Mouse (Mus musculus) forebrain, embryonic 16.5 days (tissue): ENCODE data around the gene Actc1. TPM values are rescaled to one million over a fixed set of nuclear protein-coding genes. Genes with fewer than 3 reads are reported as not detected.
A peak's percentile ranks its signal among the peaks of the same experiment; 100 is the strongest.

ENCODE experiments used
- ATAC-seq: fragments of 200-750 bp; cut with Nextera tagmentation; 2 replicates; pipeline ENCODE4 v1.8.0; 2017; ENCODE audit warnings: mild to moderate bottlenecking, moderate library complexity
- H3K27ac ChIP-seq: fragments of 300-500 bp; sonication (generic); 2 replicates; pipeline ENCODE4 v1.5.1; 2014; ENCODE audit warnings: low read length, control low read depth
- H3K27me3 ChIP-seq: fragments of 300-500 bp; sonication (generic); replicated peaks from 2 replicates; pipeline ENCODE4 v1.6.1; 2014; ENCODE audit warnings: low read length; ENCODE audit not compliant: control insufficient read depth, insufficient read depth
- H3K36me3 ChIP-seq: fragments of 300-500 bp; sonication (generic); 2 replicates; pipeline ENCODE4 v1.6.1; 2014; ENCODE audit not compliant: control insufficient read depth, insufficient read depth
- H3K4me1 ChIP-seq: fragments of 300-500 bp; sonication (generic); replicated peaks from 2 replicates; pipeline ENCODE4 v1.6.1; 2014; ENCODE audit warnings: low read length; ENCODE audit not compliant: control insufficient read depth, insufficient read depth
- H3K4me2 ChIP-seq: fragments of 300-500 bp; sonication (generic); 2 replicates; pipeline ENCODE4 v1.6.1; 2014; ENCODE audit warnings: mild to moderate bottlenecking, low read length, control low read depth
- H3K4me3 ChIP-seq: fragments of 300-500 bp; sonication (generic); replicated peaks from 2 replicates; pipeline ENCODE4 v1.5.1; 2014; ENCODE audit warnings: mild to moderate bottlenecking, low read length, control low read depth
- H3K9ac ChIP-seq: fragments of 300-500 bp; sonication (generic); replicated peaks from 2 replicates; pipeline ENCODE4 v1.6.1; 2014; ENCODE audit warnings: low read depth, low read length, control low read depth
- H3K9me3 ChIP-seq: fragments of 300-500 bp; sonication (generic); 2 replicates; pipeline ENCODE4 v1.6.1; 2016; ENCODE audit warnings: low read length; ENCODE audit not compliant: control insufficient read depth
- WGBS: fragments of 180-500 bp; shearing (Covaris S2); extraction: QIAGEN DNeasy Blood & Tissue Kit; methylation state at CpG from one replicate; pipeline ENCODE4 v1.1.7; 2014; 5-methylcytosine and 5-hydroxymethylcytosine counted together
- polyA plus RNA-seq: library from polyadenylated mRNA; unstranded; fragments of >200 nt; fragmentation: Nextera tagmentation; extraction: Ambion mirVana; gene quantifications from 2 replicates; pipeline ENCODE4 v1.2.1, GENCODE M21; 2015

Gene Actc1
- polyA plus RNA-seq, 1 experiment from 2014 or later: 0.56 TPM

DNA sequence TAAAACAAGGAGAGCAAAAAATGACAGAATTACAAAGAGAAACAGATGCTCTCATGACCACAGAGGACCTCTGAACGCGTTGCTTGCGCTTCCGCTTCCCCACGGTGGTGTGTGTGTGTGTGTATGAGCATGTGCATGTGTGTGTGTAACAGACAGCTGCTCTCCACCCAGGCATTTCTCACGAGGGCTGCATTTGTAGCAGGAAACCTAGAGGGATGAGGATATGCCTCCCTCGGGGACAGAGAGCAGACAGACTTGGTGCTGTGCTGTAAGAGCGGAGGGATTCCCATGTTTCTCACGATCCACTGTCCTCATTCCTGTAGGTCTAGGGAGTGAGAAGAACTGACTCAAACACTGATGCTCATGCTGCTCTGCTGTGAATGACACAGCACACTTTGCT lies 40.2 kb upstream of the Actc1 start:
- 0 out of 2 replicates have a peak, but pooled peaks have one; percentile 31 for ATAC-seq
- WGBS: 75% methylated on average over 9 of the region's 9 CpGs
- Histone ChIP-seq H3K36me3 (peaks cover 2% of the 10 kb centered on the region; the same call in 1 of the 2 replicates), H3K4me1 (no peaks in the 10 kb centered on the region), H3K4me2 (no peak overlapping the region), H3K9me3 (no peaks in the 10 kb centered on the region), H3K27ac (no peak overlapping the region), H3K4me3 (no peak overlapping the region), H3K9ac (no peak overlapping the region), H3K27me3 (no peaks in the 10 kb centered on the region)

DNA sequence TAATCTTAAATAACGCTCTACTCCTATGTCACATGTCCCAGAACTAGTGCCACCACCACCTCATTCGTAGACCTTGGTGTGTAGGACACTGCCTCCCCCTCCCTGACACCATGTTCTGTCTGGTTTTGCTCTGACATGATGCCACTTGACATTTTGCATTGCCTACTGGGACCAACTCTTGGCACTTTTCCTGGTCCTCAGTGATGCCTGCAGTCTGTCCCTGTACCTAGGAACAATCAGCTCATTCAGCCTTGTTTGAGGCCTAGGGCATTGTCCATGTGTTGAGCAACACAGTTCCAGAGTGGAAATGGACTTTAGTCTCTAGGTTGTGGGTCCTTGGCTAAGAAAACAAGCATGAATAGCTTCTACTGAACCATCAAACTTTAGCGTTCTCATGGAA lies 36.5 kb upstream of the Actc1 start:
- WGBS: 86% methylated on average over 3 of the region's 3 CpGs
- no peak for ATAC-seq
- H3K36me3 ChIP-seq: no peaks in the 10 kb centered on the region
- H3K4me1 ChIP-seq: no peaks in the 10 kb centered on the region
- H3K4me3 ChIP-seq: no peak overlapping the region
- H3K9me3 ChIP-seq: no peaks in the 10 kb centered on the region
- H3K27me3 ChIP-seq: no peaks in the 10 kb centered on the region
- no peak overlapping the region for H3K4me2 ChIP-seq
- H3K27ac ChIP-seq: no peak overlapping the region
- no peak overlapping the region for H3K9ac ChIP-seq

DNA sequence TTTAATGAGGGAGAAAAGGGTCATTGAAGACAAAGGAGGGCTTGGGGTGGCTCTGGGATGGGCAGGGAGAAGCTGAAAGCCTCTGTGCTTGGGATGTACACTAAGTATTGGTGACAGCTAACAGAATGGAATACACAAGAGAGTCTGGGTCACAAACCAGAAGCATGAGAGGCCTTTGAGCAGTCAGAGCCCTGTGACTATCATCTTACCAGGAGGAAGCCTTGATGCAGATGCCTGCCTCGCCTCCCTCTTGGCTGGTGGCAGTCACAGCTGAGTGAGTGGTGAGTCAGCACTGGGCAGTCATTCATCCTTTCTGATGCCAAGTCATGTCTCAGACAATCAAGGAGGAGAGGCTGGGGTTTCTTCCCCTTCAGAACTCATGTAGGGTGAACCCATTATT lies 33.9 kb upstream of the Actc1 start:
- 59% methylated on average over 1 of the region's 1 CpGs for WGBS
- no peaks in the 10 kb centered on the region for H3K27me3 ChIP-seq

DNA sequence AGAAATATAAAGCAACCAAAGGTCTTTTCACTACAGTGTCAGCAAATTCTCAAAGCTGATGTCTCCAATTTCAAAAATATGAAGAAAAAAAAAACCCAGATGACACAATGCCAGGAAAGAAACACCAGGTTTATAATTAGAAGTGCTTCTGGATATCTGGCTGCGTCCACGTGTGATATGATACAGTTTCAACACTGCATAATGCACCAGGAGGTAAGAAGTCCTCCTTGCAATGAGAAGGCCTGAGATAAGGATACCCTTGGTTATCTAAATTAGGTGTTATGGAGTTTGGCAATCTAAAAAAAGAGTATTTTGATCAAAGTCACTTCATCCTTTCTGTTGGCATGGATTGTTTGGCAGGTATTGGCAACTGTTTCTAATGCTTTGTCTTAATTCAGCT lies 18.5 kb upstream of the Actc1 start:
- Histone ChIP-seq H3K27me3 (no peaks in the 10 kb centered on the region), H3K4me1 (no peaks in the 10 kb centered on the region), H3K27ac (no peak overlapping the region), H3K9me3 (no peaks in the 10 kb centered on the region), H3K9ac (no peak overlapping the region), H3K36me3 (no peaks in the 10 kb centered on the region), H3K4me3 (no peak overlapping the region), H3K4me2 (no peak overlapping the region)
- WGBS: 92% methylated on average over 2 of the region's 2 CpGs
- no peak for ATAC-seq

More for the DNA sequence above, 33.9 kb upstream of the Actc1 start:
- H3K36me3 ChIP-seq: no peaks in the 10 kb centered on the region
- no peaks in the 10 kb centered on the region for H3K9me3 ChIP-seq
- H3K4me2 ChIP-seq: no peak overlapping the region
- no peak overlapping the region for H3K27ac ChIP-seq
- no peak for ATAC-seq
- no peak overlapping the region for H3K9ac ChIP-seq
- no peaks in the 10 kb centered on the region for H3K4me1 ChIP-seq
- no peak overlapping the region for H3K4me3 ChIP-seq

DNA sequence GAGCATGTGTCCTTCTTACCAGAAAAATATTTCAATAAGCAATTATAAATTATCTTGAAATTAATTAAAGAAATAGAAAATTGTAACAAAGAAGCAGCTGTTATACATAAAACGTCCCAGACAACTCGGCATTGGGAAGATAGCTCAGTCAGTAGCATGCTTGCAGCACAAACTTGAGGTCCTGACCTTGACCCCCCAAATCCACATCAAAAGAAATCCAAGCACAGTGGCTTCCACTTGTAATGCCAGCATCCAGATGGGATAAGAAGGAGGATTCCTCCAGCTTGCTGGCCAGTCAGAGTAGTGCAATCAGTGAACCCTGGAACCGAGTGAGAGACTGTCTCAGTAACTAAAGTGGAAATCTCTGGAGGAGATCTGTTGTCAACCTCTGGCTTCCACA lies 12.9 kb upstream of the Actc1 start:
- Histone ChIP-seq H3K4me3 (no peak overlapping the region), H3K9me3 (no peaks in the 10 kb centered on the region), H3K4me2 (no peak overlapping the region), H3K9ac (no peak overlapping the region), H3K4me1 (no peaks in the 10 kb centered on the region), H3K27ac (no peak overlapping the region), H3K27me3 (no peaks in the 10 kb centered on the region), H3K36me3 (no peaks in the 10 kb centered on the region)
- no peak for ATAC-seq
- 85% methylated on average over 3 of the region's 3 CpGs for WGBS

GRCm38 (mm10) chr2:114064004-114064403 lies 10.7 kb upstream of the Actc1 start:
- H3K9ac ChIP-seq: no peak overlapping the region
- H3K27ac ChIP-seq: no peak overlapping the region
- H3K4me2 ChIP-seq: no peak overlapping the region
- H3K9me3 ChIP-seq: no peaks in the 10 kb centered on the region
- H3K4me3 ChIP-seq: no peak overlapping the region
- ATAC-seq: no peak
- WGBS: 76% methylated on average over 2 of the region's 2 CpGs
- no peaks in the 10 kb centered on the region for H3K4me1 ChIP-seq
- no peaks in the 10 kb centered on the region for H3K27me3 ChIP-seq
- no peaks in the 10 kb centered on the region for H3K36me3 ChIP-seq

DNA sequence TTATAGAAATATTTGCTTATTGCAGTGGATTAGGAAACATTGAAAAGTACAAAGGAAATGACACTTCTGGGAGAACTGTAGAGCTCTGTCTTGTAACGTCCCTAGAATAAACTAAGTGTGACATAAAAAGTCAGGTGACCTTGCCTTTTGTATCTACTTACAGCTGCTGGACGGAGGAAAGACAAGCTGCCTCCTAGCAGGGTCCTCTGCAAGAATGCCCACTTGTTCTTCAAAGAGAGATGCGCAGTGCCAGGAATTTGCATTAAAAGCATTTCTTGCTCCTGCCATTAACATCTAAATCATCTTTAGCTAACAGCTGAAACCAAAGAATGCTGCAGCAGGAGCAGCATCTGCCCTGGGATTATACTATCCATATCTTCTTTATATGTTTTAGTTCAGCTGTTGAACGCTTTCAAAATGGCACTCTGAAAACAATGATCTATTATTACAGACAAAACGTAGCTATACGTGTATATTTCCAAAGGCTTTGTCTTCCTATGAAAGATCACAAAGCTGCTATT lies 6.8 kb upstream of the Actc1 start:
- H3K9me3 ChIP-seq: no peaks in the 10 kb centered on the region
- no peak overlapping the region for H3K4me3 ChIP-seq
- H3K4me1 ChIP-seq: peaks cover 5% of the 10 kb centered on the region
- ATAC-seq: no peak
- no peaks in the 10 kb centered on the region for H3K36me3 ChIP-seq
- H3K27ac ChIP-seq: no peak overlapping the region
- H3K4me2 ChIP-seq: no peak overlapping the region
- no peaks in the 10 kb centered on the region for H3K27me3 ChIP-seq
- 55% methylated on average over 6 of the region's 6 CpGs for WGBS
- H3K9ac ChIP-seq: no peak overlapping the region

DNA sequence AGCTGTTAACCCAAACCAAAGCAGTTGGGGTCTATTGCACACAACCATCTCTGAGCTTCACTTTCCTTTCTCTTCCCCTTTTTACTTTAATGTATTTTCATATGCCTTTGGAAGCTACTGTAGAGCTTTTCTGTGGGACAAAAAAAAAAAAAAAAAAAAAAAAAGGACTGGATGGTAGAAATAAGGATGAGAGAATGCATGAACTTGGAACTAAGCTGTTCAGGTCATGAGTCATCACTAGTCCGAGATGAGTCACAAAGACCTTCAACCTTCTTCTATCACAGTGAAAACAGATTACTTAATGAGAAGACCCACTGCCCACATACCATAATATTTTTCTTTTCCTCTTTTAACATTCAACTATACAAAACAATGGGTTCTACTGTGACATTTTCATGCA lies 6.3 kb upstream of the Actc1 start:
- Histone ChIP-seq H3K27me3 (no peaks in the 10 kb centered on the region), H3K36me3 (no peaks in the 10 kb centered on the region)

DNA sequence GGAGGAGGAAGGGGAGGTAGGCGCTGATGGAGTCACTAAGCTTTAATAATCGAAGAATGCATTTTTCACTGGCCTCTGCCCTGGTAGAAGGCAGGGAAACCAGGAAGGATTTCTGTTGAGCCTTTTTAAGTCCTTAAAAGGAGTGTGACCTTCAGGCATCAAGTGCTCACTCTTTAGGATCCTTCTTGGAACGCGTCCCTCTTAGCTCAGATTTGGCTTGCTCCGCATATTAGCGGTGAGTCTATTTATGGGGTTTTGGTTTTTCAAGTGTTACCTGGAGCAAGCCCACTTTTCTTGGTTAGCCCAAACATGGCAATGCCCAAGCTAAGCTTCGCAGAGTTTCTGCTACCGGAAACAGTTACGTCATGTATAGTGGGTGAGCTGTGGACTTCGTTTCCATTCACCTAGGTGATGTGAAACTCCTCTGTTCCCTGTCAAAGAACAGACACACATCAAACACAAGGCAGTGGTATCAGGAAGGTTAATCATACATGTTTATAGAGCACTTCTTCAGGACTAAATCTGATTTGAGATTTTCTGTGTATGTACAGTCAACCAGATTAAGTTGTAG lies 5.0 kb upstream of the Actc1 start:
- Histone ChIP-seq H3K36me3 (no peaks in the 10 kb centered on the region), H3K4me3 (no peak overlapping the region), H3K4me1 (peaks cover 5% of the 10 kb centered on the region), H3K9me3 (no peaks in the 10 kb centered on the region), H3K4me2 (no peak overlapping the region), H3K9ac (no peak overlapping the region), H3K27me3 (no peaks in the 10 kb centered on the region), H3K27ac (no peak overlapping the region)
- WGBS: 93% methylated on average over 10 of the region's 10 CpGs
- no peak for ATAC-seq

More for the DNA sequence above, 6.3 kb upstream of the Actc1 start:
- Histone ChIP-seq H3K4me3 (no peak overlapping the region), H3K4me1 (peaks cover 5% of the 10 kb centered on the region), H3K9ac (no peak overlapping the region), H3K27ac (no peak overlapping the region), H3K4me2 (no peak overlapping the region), H3K9me3 (no peaks in the 10 kb centered on the region)
- WGBS: 81% methylated on average over 1 of the region's 1 CpGs
- no peak for ATAC-seq
